Mouse (Mus musculus) left cerebral cortex, adult 2 months (tissue): ENCODE data around the gene Ercc4. TPM values are rescaled to one million over a fixed set of nuclear protein-coding genes. Genes with fewer than 3 reads are reported as not detected.
A peak's percentile ranks its signal among the peaks of the same experiment; 100 is the strongest.

ENCODE experiments used
- DNase-seq, 2 experiments: peaks; one replicate each; pipeline ENCODE4 v3.0.0; 2021 to 2022; ENCODE audit warnings: low spot score in 2 of 2, mixed read lengths in 1 of 2; ENCODE audit errors: extremely low spot score in 1 of 2
- H3K27ac ChIP-seq: fragments of 200-600 bp; 2 replicates; pipeline ENCODE4 v1.8.1; 2022
- H3K4me3 ChIP-seq: fragments of 200-600 bp; 2 replicates; pipeline ENCODE4 v1.8.1; 2022
- CTCF ChIP-seq: fragments of 200-600 bp; IDR thresholded peaks from 2 replicates; pipeline ENCODE4 v1.8.1; 2022; ENCODE audit warnings: antibody characterized with exemption, mild to moderate bottlenecking, moderate library complexity
- intact Hi-C: fragments of 180-260 bp; cut with DNase I; formaldehyde crosslinking; loops from one replicate; pipeline ENCODE4 v1.15.1; 2025
- total RNA-seq, 2 experiments: library from RNA; stranded (reverse); gene quantifications; 2 replicates each; pipeline ENCODE4 v1.2.3; 2021

The Ercc4 gene
- total RNA-seq, 2 experiments from 2014 or later: 21.3 to 25.8 TPM

GRCm38 (mm10) chr16:13117967-13118430 lies 8.5 kb downstream of the Ercc4 start:
- Histone ChIP-seq H3K27ac (no peak overlapping the region), H3K4me3 (no peak overlapping the region)
- intact Hi-C loops: loop anchor here (1.0 to 10.0 kb wide), 3 partner anchors 323 to 617 kb away; partner anchors contain the start of gene Pla2g10
- no peak for DNase-seq
- no peak for TF ChIP-seq CTCF

GRCm38 (mm10) chr16:13118754-13119294 lies 9.3 kb downstream of the Ercc4 start:
- TF ChIP-seq CTCF: no peak
- H3K4me3 ChIP-seq: no peak overlapping the region
- intact Hi-C loops: loop anchor here (1.0 to 10.0 kb wide), 3 partner anchors 322 to 616 kb away; partner anchors contain the start of gene Pla2g10
- DNase-seq: no peak
- H3K27ac ChIP-seq: no peak overlapping the region

- H3K4me3 ChIP-seq: no peak overlapping the region
- intact Hi-C loops: loop anchor here (10.0 kb wide), 2 partner anchors 505 to 615 kb away; partner anchors contain the start of gene Pla2g10
- no peak for TF ChIP-seq CTCF
Observed at GRCm38 (mm10) chr16:13119641-13120350, 10.3 kb downstream of the Ercc4 start.

GRCm38 (mm10) chr16:13125357-13125756 lies 15.9 kb downstream of the Ercc4 start:
- no peak for TF ChIP-seq CTCF
- intact Hi-C loops: no loop called here
- Histone ChIP-seq H3K4me3 (no peak overlapping the region), H3K27ac (no peak overlapping the region)
- DNase-seq: no peak

More at GRCm38 (mm10) chr16:13119641-13120350, 10.3 kb downstream of the Ercc4 start:
- no peak overlapping the region for H3K27ac ChIP-seq
- no peak for DNase-seq

GRCm38 (mm10) chr16:13127566-13127965 lies 18.1 kb downstream of the Ercc4 start:
- intact Hi-C loops: no loop called here
- DNase-seq: no peak
- Histone ChIP-seq H3K27ac (no peak overlapping the region), H3K4me3 (no peak overlapping the region)
- no peak for TF ChIP-seq CTCF

- intact Hi-C loops: loop anchor here (5.0 kb wide), 1 partner anchor 267 kb away; no protein-coding TSS in a partner anchor
- Histone ChIP-seq H3K27ac (no peak overlapping the region), H3K4me3 (no peak overlapping the region)
- peak; percentile 68 for TF ChIP-seq CTCF
- no peak for DNase-seq
Observed at GRCm38 (mm10) chr16:13130412-13130811, 20.9 kb downstream of the Ercc4 start.

GRCm38 (mm10) chr16:13141220-13141619 lies 31.7 kb downstream of the Ercc4 start:
- TF ChIP-seq CTCF: no peak
- intact Hi-C loops: no loop called here
- no peak for DNase-seq
- H3K27ac ChIP-seq: no peak overlapping the region
- no peak overlapping the region for H3K4me3 ChIP-seq

- TF ChIP-seq CTCF: no peak
- DNase-seq: no peak
- intact Hi-C loops: no loop called here
Observed at GRCm38 (mm10) chr16:13143932-13144331, 34.4 kb downstream of the Ercc4 start.

GRCm38 (mm10) chr16:13144682-13145410 lies 35.4 kb downstream of the Ercc4 start:
- TF ChIP-seq CTCF: no peak; the same call in 1 of the 2 replicates

More at GRCm38 (mm10) chr16:13143932-13144331, 34.4 kb downstream of the Ercc4 start:
- H3K27ac ChIP-seq: no peak overlapping the region
- H3K4me3 ChIP-seq: no peak overlapping the region

GRCm38 (mm10) chr16:13146231-13146630 lies 36.7 kb downstream of the Ercc4 start:
- intact Hi-C loops: no loop called here
- no peak overlapping the region for H3K4me3 ChIP-seq
- no peak for TF ChIP-seq CTCF
- no peak for DNase-seq
- no peak overlapping the region for H3K27ac ChIP-seq

More at GRCm38 (mm10) chr16:13144682-13145410, 35.4 kb downstream of the Ercc4 start:
- H3K4me3 ChIP-seq: no peak overlapping the region
- intact Hi-C loops: no loop called here
- DNase-seq: no peak
- no peak overlapping the region for H3K27ac ChIP-seq

GRCm38 (mm10) chr16:13147810-13148555 lies 38.5 kb downstream of the Ercc4 start:
- no peak for TF ChIP-seq CTCF
- Histone ChIP-seq H3K27ac (no peak overlapping the region), H3K4me3 (no peak overlapping the region)
- intact Hi-C loops: no loop called here
- DNase-seq: no peak
